Mouse (Mus musculus): ENCODE results near the gene Mast4. TPM values are rescaled to one million over a fixed set of nuclear protein-coding genes. Genes with fewer than 3 reads are reported as not detected.

The Mast4 gene
- polyA plus RNA-seq, 1 experiment from 2014 or later: 21.5 TPM

GRCm38 (mm10) chr13:103248102-103249054, 85.9 kb downstream of the Mast4 start:
- 43% methylated on average over 14 of the region's 14 CpGs for WGBS
- Histone ChIP-seq H3K36me3 (no peaks in the 10 kb centered on the region), H3K9me3 (replicated peaks) (no peaks in the 10 kb centered on the region), H3K27ac (no peak overlapping the region), H3K27me3 (ENCODE audit: low read depth, poor library complexity, severe bottlenecking) (no peaks in the 10 kb centered on the region), H3K4me1 (peaks cover 19% of the 10 kb centered on the region), H3K4me3 (no peak overlapping the region)
- peak; percentile 28 for DNase-seq (ENCODE audit: low spot score)

GRCm38 (mm10) chr13:103246973-103247718, 87.2 kb downstream of the Mast4 start:
- WGBS: 62% methylated on average over 5 of the region's 5 CpGs
- peak; percentile 25 for DNase-seq (ENCODE audit: low spot score)
- H3K27ac ChIP-seq: no peak overlapping the region
- H3K27me3 ChIP-seq (ENCODE audit: low read depth, poor library complexity, severe bottlenecking): no peaks in the 10 kb centered on the region
- H3K4me3 ChIP-seq: no peak overlapping the region
- H3K4me1 ChIP-seq: peaks cover 19% of the 10 kb centered on the region
- H3K36me3 ChIP-seq: no peaks in the 10 kb centered on the region
- no peaks in the 10 kb centered on the region for H3K9me3 ChIP-seq (replicated peaks)

DNA sequence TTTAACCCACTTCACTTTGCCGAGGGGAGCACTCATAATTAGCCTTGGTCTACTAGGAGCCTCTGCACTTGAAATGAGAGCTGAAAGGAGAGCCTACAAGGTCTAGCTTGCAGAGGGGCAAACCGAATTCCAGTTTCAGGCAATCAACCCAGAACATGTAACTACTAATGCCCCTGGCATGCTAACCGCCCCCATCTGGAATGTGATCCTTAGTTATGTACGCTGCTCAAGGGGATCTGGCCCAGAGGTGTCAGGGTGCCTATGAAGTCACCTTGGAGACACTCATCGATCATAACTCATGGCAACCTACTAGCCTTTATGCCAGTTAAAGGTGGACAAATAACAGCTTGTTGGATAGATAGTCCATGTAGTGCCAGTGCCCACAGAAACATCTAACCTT, 88.9 kb downstream of the Mast4 start:
- peak; percentile 19 for DNase-seq (ENCODE audit: low spot score)
- H3K4me3 ChIP-seq: no peak overlapping the region
- no peaks in the 10 kb centered on the region for H3K27me3 ChIP-seq (ENCODE audit: low read depth, poor library complexity, severe bottlenecking)
- no peaks in the 10 kb centered on the region for H3K36me3 ChIP-seq
- no peaks in the 10 kb centered on the region for H3K9me3 ChIP-seq (replicated peaks)
- no peak overlapping the region for H3K27ac ChIP-seq
- 90% methylated on average over 5 of the region's 5 CpGs for WGBS
- H3K4me1 ChIP-seq: peaks cover 19% of the 10 kb centered on the region

DNA sequence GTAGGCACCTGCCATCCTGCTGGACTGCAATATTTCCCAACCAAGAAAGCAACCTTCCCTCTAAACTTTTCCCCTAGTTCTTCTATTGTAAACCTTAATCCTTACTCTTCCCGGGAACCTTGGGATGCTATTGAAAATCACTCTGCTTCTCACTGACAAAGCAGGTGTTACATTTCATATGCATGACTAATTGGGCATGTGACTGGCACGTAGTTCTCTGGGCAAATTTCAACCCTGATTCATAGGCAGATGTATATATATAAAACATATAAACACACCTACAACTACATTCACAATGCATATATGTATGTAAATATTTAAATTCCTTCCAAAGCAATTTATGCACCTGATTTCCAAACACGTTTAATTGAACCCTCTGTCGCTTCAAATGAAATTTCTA, 90.2 kb downstream of the Mast4 start:
- H3K9me3 ChIP-seq (replicated peaks): no peaks in the 10 kb centered on the region
- DNase-seq (ENCODE audit: low spot score): no peak
- WGBS: 83% methylated on average over 4 of the region's 4 CpGs
- no peak overlapping the region for H3K27ac ChIP-seq
- no peaks in the 10 kb centered on the region for H3K27me3 ChIP-seq (ENCODE audit: low read depth, poor library complexity, severe bottlenecking)
- H3K4me1 ChIP-seq: peaks cover 19% of the 10 kb centered on the region
- no peaks in the 10 kb centered on the region for H3K36me3 ChIP-seq
- no peak overlapping the region for H3K4me3 ChIP-seq

DNA sequence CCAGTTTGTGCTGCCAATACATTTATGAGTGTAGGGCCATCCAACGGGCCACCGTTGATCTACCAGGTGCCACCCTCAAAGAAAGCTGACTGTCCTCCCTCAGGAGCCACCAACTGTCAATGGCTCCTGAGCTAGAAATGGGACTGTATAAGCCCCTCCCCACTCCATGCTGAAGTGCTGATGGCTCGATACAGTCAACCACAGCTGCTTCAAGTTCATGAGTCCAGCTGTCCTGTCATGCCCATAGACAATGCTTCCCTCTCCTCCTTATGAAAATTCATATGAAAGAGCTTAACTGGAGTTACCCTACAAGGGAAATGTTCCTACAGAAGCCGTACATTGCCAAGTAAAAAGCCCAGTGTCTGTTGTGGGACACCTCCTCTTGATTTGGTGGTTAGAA, 93.2 kb downstream of the Mast4 start:
- no peaks in the 10 kb centered on the region for H3K27me3 ChIP-seq (ENCODE audit: low read depth, poor library complexity, severe bottlenecking)
- no peaks in the 10 kb centered on the region for H3K36me3 ChIP-seq
- 0 out of 2 replicates have a peak, but pooled peaks cover 2% of the 10 kb centered on the region for H3K4me1 ChIP-seq
- 95% methylated on average over 4 of the region's 4 CpGs for WGBS
- H3K4me3 ChIP-seq: no peak overlapping the region
- no peaks in the 10 kb centered on the region for H3K9me3 ChIP-seq (replicated peaks)
- no peak for DNase-seq (ENCODE audit: low spot score)
- H3K27ac ChIP-seq: no peak overlapping the region

DNA sequence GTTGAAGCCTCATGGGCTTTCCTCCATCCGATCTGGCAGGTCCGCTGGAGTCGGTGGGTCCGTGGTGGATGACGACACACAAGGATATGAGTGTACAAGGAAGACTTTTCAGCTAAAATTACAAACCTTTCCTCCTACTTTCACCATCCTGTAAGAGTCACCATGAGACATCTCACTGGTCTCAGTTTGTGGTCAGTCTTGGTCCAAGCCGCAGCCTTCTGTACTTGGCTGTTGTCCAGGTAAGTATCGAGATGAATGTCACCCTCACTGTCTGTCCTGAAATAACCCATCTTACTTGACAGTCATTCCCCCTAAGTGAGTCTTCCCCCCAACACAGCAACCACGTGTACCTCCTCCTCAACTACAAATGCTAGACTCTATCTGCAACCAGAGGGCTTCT, 94.6 kb downstream of the Mast4 start:
- Histone ChIP-seq H3K27ac (no peak overlapping the region), H3K4me3 (no peak overlapping the region), H3K27me3 (ENCODE audit: low read depth, poor library complexity, severe bottlenecking) (no peaks in the 10 kb centered on the region), H3K9me3 (replicated peaks) (no peaks in the 10 kb centered on the region), H3K4me1 (0 out of 2 replicates have a peak, but pooled peaks cover 2% of the 10 kb centered on the region), H3K36me3 (no peaks in the 10 kb centered on the region)
- DNase-seq (ENCODE audit: low spot score): no peak
- WGBS: 94% methylated on average over 8 of the region's 8 CpGs

GRCm38 (mm10) chr13:103238034-103238705, 96.1 kb downstream of the Mast4 start:
- no peak for DNase-seq (ENCODE audit: low spot score)
- H3K27me3 ChIP-seq (ENCODE audit: low read depth, poor library complexity, severe bottlenecking): no peaks in the 10 kb centered on the region
- no peaks in the 10 kb centered on the region for H3K9me3 ChIP-seq (replicated peaks)
- H3K27ac ChIP-seq: no peak overlapping the region
- H3K4me3 ChIP-seq: no peak overlapping the region
- H3K36me3 ChIP-seq: no peaks in the 10 kb centered on the region
- H3K4me1 ChIP-seq: 0 out of 2 replicates have a peak, but pooled peaks cover 2% of the 10 kb centered on the region
- 91% methylated on average over 7 of the region's 7 CpGs for WGBS

DNA sequence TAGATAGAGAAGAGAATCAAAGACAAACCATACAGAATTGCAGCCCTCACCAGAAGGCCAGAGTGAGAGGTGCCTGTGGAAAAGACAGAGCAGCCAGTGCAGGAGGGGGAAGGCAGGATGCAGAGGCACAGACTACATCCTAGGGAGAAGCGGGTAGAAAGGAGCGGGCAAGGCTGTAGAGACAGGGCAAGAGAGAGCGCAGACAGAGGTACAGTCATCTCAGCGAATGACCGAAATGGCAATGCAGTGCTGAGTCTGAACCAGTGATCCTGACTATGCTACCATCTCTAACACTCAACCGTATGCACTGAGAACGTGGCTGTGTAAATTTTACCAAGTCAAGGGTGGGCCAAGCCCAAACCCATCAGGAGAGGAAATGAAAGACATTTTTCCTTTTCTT, 102.1 kb downstream of the Mast4 start:
- H3K4me1 ChIP-seq: 0 out of 2 replicates have a peak, but pooled peaks cover 4% of the 10 kb centered on the region
- DNase-seq (ENCODE audit: low spot score): no peak
- no peaks in the 10 kb centered on the region for H3K27me3 ChIP-seq (ENCODE audit: low read depth, poor library complexity, severe bottlenecking)
- no peak overlapping the region for H3K27ac ChIP-seq
- no peaks in the 10 kb centered on the region for H3K36me3 ChIP-seq
- 93% methylated on average over 7 of the region's 7 CpGs for WGBS
- no peaks in the 10 kb centered on the region for H3K9me3 ChIP-seq (replicated peaks)
- no peak overlapping the region for H3K4me3 ChIP-seq

GRCm38 (mm10) chr13:103229069-103229468, 105.2 kb downstream of the Mast4 start:
- H3K9me3 ChIP-seq (replicated peaks): no peaks in the 10 kb centered on the region
- no peaks in the 10 kb centered on the region for H3K36me3 ChIP-seq
- no peak for DNase-seq (ENCODE audit: low spot score)
- no peak overlapping the region for H3K27ac ChIP-seq
- no peak overlapping the region for H3K4me3 ChIP-seq
- peaks cover 20% of the 10 kb centered on the region for H3K4me1 ChIP-seq
- 91% methylated on average over 4 of the region's 4 CpGs for WGBS
- no peaks in the 10 kb centered on the region for H3K27me3 ChIP-seq (ENCODE audit: low read depth, poor library complexity, severe bottlenecking)

GRCm38 (mm10) chr13:103225895-103226815, 108.1 kb downstream of the Mast4 start:
- 63% methylated on average over 17 of the region's 17 CpGs for WGBS
- Histone ChIP-seq H3K27ac (no peak overlapping the region), H3K9me3 (replicated peaks) (no peaks in the 10 kb centered on the region), H3K27me3 (ENCODE audit: low read depth, poor library complexity, severe bottlenecking) (no peaks in the 10 kb centered on the region), H3K4me3 (no peak overlapping the region), H3K4me1 (peaks cover 17% of the 10 kb centered on the region), H3K36me3 (no peaks in the 10 kb centered on the region)
- DNase-seq (ENCODE audit: low spot score): no peak

DNA sequence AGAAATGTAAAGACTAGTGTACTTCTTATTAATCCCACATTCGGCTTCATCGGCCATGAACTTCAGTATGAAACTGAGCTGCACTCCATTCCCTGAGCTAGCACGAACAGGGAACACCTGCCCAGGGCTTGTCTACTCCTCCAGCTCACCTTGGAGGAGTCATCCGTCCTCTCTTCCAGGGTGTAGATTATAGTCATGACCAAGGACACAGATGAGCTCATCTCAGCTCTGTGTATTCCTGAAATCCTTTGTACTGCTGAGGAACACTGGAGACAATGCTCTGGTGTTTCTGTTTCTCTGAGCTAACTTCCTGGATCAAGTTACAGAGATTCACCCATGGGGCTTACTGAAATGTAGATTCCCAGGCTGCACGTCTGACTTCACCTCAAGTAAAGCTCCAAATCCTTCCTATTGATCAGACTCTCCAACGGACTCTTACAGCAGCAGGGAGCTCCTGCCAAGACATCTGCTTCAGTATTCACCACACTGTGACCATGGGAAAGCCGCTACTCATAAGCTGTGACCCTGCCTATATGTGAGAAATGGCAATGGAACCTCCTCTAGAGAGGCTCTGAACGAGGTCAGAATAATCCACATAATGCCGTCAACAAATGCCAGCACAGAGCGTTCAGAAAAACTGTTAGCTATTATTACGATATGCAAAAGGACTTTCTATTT, 108.9 kb downstream of the Mast4 start:
- no peak overlapping the region for H3K4me3 ChIP-seq
- no peak overlapping the region for H3K27ac ChIP-seq
- 67% methylated on average over 11 of the region's 11 CpGs for WGBS
- H3K36me3 ChIP-seq: no peaks in the 10 kb centered on the region
- no peak for DNase-seq (ENCODE audit: low spot score)
- peaks cover 25% of the 10 kb centered on the region for H3K4me1 ChIP-seq
- no peaks in the 10 kb centered on the region for H3K9me3 ChIP-seq (replicated peaks)
- no peaks in the 10 kb centered on the region for H3K27me3 ChIP-seq (ENCODE audit: low read depth, poor library complexity, severe bottlenecking)

Data from limb, embryonic 10.5 days (tissue).